Mouse (Mus musculus): ENCODE measurements at regions not wholly inside any gene's neighbourhood (a gene's known extent, or its start where the extent isn't known, plus 50 kb on each side); places are given as distances from the start of the nearest gene placed in this dataset.

DNA sequence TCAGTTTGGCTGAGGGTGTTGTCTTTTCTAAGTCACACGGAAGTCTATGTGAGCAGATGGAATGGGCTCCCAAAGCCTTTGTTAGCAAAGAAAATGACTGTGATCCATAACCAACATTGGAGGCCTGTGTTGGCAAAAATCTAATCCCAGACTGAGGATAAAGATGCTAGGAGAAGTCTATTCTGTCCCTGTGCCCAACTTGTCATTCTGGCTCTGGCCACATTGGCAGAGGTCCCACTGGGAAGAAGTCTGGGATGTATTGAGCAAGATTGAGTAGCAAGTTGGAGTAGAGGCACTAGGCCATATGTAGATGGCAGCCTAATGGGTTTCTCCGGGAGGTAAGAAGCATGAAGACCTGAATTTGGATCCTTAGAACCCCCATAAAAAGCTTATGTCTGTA lies 54.1 kb downstream of the Nog start:
- DNase-seq (ENCODE audit: low read depth, low spot score), result no peak

DNA sequence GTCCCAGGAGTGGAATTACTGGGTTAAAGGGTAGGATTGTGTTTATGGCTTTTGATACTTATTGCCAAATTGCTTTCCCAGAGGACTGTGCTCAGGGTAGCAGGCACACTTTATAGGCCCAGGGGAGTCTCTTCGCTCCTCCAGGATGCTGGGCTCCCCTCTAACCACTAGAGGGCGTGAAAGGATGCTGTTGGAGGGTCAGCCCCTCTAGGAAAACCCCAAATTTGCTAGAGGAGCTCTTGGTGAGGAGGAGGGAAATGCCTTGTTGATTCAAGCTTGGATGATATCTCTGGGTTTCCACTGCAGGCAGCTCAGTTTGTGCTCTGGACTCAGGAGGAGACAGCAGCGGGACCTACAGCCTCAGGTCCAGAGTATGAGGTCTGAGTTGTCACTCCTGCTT lies 58.8 kb downstream of the Nog start:
- peak; percentile 43 for DNase-seq (ENCODE audit: low read depth, low spot score)

DNA sequence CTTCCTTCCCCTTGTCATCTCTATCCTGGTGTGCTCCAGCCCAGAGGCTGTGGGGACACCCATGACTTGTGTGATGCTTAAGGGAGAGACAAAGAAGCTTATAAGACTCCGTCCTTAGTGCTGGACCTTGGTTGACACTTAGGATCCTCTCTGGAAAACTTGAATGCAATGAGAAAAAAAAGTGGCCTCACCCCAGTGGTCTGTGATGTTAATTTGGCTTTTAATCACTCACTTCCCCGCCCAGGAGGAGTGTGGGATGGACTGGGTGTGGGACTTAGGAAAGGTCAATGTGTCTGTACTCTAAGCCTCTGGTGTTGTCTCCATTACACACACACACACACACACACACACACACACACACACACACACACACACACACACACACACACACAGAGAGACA lies 60.0 kb downstream of the Nog start:
- DNase-seq (ENCODE audit: low read depth, low spot score), result no peak

DNA sequence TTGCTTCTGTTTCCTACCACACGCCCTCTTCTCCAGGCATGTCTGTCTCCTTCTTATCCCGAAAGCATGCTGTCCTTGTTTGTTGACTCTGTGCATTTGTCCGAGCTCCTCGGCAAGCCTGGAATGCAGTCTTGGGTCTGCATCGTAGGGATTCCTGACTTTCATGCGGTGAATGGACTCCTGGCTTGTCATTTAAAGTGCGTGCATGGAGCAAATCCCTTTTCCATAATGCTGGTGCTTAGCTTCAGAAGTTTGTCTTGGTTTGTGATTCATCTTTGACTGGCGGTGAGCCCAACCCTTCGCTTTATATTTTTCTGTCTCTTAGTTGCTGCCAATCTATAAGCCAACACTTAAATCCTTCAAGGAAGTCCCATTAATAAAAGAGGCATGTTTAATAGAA lies 62.2 kb downstream of the Nog start:
- no peak for DNase-seq (ENCODE audit: low read depth, low spot score)

DNA sequence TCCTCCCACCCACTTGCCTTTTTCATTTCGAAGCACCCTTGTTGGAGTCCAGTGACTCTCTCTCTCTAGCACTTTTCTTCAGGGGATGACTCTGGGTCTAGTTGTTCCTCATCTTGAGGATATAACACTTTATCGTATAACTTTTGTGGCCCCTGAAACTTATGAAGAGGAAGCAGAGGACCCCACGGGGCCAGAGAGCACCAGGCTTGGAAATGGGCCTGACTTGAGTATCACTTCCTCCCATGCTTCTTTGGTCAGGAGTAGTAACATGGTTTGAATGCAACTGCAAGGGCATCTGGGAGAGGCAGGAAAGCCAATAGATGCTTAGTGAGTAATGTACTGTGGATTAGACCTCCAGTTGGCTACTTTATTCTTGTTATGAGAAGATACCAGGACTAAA lies 65.2 kb downstream of the Nog start:
- DNase-seq (ENCODE audit: low read depth, low spot score), result no peak

DNA sequence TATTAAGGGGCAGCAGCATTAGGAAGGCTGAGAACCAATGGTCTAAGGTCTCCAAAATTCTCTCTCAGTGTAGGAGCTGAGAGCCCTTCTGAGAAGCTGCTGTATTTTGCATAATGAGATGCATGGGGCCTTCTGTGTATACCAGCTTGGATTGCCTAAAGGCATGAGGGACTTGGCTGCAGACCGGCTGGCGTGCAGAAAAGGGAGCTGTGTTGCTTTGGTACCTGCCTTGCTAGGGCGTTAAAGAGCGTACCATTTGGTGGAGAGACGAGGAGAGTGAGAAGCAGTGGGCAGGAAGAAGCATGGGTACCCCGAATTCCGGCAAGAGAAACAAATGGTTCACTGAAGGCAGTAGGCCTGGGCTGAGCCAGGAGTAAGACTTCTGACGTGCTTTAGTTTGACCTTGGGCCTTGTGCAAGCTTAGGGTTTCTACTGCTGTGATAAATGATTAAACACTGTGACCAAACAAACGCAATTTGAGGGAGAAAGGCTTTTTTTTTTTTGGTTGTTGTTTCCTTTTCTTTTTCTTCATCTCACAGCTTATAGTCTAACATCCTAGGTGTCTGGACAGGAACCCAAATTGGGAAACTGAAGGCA lies 69.2 kb downstream of the Nog start:
- DNase-seq (ENCODE audit: low read depth, low spot score), result no peak

DNA sequence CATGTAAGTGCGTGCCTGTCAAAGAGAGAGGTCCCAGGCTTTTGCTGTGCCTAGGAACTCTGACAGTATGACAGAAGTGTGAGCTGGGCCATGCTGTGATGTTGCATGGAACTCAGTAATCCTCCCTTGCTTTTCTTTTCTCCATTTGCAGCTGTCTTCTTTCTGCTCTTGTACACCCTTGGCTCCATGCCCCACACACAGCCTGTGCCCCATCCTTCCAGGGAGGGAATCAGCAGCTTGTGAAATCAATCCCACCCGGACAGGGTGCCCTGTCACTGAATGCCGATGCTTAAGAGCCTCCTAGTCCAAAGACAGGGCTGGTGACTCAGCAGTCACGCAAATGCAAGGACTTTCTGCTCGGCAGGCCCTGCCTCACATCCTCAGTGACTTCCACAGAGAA lies 72.4 kb downstream of the Nog start:
- no peak for DNase-seq (ENCODE audit: low read depth, low spot score)

DNA sequence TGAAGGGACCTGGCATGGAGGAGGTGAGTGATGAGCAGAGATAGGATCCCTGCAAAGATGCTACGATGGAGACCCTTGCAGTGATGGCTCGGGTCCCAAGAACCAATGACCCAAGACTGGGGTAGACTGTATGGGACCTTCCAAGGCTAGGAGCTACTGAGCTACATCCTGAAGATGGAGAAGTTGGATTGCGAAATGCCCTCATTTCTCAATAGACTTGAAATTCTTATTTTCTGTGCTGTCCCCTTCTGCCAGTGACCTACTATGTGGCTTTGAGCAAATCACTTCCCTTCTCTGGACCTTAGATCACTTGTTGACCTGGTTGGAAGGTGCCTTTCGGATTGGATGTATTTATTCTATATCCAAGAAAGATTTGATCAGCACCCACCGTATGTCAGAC lies 88.9 kb downstream of the Nog start:
- DNase-seq (ENCODE audit: low read depth, low spot score), result no peak

DNA sequence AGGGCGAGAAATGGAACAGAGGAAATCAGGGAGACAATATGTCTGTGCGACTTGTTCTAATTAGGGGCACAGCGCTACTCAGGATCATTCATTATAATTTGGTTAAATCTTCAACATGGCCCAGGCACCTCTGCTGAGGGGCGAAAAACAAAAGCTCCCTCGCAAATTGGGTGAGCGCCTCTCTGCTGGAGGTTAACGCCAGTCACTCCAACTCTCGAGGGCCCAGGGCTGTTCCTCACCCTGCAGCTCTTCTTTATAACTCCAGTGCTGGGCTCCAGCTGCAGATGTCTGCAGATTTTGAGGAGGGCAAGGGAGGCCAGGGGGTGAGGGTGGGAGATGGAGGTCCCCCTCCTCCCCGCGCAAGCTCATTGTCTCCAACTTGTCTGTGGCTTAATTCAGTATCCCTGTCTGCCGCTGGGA lies 92.6 kb downstream of the Nog start:
- DNase-seq (ENCODE audit: low read depth, low spot score), result no peak

DNA sequence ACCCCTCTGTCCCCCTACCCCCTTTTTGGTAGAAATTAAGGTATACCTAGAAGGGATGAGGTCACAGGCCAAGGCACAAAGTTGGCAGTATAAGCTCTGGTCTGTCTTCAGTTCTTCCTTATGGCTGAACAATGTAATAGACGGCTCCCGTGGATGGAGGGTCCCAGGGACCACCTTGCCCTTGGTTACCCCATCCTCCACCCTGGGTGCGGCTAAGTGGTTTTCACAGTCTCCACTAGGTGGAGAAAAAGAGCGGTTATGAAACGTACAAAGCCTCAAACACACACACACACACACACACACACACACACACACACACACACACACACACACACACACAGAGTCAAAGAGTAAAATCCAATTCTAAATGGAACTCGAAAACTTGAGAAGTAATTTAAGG lies 93.1 kb downstream of the Nog start:
- no peak for DNase-seq (ENCODE audit: low read depth, low spot score)

DNA sequence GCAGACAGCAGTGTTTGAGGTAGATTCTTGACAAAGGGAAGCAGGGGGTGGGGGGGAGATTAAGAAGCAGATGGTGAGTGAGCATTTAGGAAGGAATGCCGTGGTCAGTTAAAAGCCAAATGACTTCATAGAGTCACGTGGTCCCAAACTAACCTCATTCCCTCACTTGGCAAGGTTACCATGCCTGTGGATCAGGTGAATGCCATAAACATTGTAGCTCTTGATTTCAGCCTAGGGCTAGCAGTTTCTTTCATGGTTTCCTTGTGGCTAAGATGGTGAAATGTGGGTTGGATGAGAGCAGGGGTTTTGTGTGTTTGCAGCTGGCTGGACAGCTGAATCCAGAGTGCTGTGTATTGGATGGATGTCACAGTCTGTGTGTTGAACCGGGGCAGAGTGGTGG lies 95.3 kb downstream of the Nog start:
- no peak for DNase-seq (ENCODE audit: low read depth, low spot score)

DNA sequence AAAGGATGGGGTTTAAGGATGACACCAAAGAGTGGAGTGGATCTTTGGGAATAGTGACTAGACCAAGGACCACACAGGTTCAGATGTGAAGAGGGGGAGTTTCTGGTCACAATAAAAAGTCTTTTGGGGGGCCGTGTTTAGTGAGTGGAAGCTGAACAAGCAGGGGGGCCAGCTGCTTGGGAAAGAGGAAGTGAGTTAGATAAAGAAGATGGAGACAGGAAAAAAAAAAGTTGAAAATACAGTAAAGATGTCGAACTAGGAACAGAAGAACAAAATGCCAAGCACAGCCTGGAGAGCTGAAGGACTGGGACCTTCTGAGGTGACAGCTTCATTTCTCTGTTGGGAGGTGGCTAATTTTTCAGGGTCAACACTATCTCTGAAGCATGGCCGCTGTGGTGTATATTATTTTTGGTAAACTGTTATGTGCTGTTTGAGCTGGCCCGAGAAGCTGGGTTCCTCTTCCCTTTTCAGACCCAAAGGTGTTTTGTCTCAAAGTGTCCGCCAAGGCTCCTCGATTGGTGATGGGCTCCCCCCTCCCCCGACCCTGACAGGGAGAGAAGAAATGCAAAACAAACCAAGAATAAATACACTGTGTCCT lies 97.1 kb downstream of the Nog start:
- DNase-seq (ENCODE audit: low read depth, low spot score), result no peak

DNA sequence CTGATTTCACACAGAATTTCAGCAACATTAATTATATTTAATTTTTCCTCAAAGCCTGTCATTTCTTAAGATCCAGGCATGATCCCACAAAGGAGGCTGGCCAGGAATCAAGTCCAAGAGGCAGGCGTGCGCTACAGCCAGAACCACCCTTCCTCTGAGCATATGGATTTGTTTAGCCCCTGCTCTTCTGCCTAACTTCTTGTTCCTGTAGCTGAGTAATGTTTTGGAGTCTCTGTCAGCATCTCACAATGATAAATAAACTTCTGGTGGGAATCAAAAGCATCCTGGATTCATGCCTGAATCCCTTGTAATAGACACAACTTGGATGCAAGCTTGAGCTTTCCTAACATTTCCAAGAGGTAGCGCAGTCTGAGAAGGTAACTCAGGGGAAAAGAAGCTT lies 101.7 kb downstream of the Nog start:
- DNase-seq (ENCODE audit: low read depth, low spot score), result no peak

DNA sequence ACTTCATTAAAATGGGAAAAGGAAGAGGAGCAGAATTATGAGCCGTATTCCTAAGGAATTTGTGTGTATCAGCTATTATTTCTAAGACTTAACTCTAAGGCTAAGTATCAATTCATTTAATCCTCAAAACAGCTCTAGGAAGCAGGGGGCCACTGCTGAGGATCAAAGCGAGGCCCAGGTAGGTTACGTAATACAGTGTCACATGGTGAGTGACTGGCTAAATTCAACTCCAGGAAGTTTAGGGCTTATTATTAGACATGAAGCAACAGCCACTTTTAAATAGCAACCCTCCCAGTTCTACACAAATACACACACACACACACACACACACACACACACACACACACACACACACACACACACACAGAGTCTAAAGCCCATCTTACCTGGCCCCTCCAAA lies 109.3 kb downstream of the Nog start:
- no peak for DNase-seq (ENCODE audit: low read depth, low spot score)

DNA sequence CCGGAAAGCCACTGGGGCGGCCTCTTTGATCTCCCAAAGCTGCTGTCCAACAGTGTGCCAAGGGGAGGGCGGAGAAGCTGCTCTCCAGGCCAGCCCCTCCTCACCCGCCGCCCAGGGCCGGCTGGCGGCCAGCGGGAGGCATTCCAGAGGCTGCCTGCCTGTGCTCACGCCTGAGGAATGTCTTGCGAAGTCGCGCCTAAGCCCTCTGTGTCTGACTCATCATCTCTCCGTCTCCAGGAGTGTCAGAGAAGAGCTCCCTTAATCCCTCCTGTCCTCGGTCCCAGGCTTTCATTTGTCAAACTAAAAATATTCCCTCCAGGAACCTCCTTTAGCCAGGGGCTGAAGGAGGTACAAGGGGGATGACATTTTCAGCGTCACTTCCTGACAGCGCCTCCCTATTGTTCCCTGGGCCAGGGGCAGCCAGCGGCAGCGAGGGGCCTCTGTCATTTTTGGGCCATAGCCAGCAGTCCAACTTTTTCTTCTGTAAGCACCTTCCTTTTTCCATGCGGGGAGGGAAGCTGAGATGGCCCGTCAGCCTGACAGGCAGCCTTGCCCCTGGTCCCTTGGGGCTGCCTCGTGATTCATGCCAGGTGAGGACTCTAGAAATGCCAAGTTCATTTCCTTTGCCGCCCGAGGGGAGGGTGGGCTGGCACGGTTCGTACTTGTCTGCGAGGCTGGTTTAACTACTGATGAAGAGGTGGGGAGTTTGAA lies 113.4 kb downstream of the Gm525 start:
- peak; percentile 54 for DNase-seq (ENCODE audit: low read depth, low spot score)

DNA sequence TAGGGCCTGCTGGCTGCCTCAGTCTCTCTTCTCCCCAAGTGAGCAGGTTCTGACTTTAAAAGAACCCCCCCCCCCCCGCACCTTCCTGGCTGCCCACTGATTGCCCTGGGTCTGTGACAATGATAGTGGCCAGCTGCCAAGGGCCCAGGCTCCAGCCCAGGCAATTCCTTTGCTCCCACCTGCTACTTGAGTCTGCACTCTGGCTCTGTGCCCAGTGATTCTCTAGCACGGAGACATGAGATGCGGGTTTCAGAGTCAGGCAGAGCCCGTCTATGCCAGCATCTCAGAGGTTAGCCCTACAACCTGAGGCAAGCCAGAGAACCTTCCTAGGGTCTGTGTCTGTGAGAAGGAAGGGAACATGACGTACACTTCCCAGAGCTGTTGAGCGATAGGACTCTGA lies 112.2 kb downstream of the Gm525 start:
- DNase-seq (ENCODE audit: low read depth, low spot score), result no peak

DNA sequence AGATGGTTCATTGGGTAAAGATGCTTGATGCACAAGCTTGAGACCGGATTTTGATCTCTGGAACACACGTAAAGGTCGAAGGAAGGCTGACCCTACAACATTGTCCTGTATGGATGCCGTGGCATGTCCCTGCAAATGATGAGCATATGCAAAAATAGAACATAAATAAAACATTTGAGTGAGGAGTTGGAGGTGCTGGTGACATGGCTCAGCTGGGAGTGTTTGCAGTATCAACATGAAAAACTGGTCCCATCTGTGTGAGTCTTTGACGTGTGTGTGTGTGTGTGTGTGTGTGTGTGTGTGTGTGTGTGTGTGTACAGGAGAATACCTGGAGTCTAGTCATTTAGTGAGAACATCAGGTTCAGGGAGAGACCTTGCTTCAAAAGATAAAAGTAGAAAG lies 107.8 kb downstream of the Gm525 start:
- DNase-seq (ENCODE audit: low read depth, low spot score), result no peak

DNA sequence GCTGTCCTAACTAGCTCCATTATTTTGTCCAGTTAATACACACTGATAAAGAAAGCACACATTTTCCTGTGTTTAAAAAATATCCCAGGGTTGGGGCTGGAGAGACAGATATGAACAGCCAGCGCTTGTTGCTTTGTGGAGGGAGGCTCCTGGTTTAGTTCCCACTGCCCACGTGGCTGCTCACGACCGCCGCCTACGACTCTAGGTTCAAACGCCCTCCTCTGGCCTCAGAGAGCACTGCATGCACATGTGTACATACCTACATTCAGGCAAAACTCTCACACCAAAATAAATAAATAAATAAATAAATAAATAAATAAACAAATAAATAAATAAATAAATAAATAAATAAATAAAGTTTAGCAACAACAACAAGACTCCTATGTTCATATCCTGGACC lies 104.8 kb downstream of the Gm525 start:
- DNase-seq (ENCODE audit: low read depth, low spot score), result no peak

DNA sequence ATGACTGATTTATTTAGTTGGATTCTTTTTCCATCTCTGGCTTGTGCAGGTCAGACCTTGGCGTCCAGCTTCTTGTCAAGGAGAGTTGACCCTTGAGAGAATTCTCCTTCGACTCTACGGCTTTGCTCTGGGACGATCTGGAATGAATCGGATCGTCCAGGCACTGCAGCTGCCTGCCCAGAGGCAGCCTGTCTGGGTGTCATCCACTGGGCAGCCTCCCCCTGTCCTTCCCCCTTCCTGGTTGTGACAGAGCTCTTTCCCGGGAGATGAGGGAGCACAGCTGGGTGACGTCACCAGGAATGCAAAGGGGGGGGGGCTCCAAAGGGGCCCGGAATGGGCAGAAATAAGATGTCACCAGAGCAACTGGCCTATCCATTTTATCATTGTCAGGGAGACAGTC lies 101.9 kb downstream of the Gm525 start:
- no peak for DNase-seq (ENCODE audit: low read depth, low spot score)

DNA sequence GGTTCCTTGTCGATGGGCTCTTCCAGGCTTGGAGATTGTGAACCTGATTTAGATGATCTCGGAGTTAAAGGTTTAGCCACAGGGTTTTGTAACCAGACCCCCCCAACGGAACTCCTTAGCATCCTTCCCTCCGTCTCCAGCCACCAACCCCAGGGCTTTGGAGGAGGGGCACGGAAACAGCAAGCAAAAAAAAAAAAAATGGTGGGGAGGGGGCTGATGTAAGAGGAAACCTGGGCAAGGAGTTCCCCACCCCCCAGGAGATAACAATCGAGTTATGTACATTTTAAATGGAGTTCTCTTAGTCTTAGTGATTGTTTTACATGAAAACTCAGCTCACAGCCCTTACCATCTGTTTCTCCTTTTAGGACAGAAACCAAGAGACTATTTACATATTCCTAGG lies 101.3 kb downstream of the Gm525 start:
- no peak for DNase-seq (ENCODE audit: low read depth, low spot score)

DNA sequence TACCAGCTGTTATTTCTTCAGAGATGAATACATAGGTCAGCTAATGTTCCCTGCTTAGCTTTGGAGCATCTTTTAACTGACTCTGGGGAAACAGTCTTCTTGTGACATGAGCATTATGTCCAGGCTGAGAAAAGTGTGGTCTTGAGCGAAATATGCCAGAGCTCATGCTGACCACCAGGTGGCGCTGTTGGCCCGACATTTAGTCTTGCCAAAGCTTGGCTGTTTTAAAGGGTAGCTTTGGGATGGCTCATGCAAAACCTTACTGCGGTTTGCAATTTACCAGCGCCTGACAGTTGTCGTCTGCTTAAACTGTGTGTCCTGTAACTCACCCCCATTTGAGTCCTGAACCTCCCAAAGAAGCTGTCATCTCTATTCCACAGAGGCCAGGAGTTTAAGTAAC lies 91.6 kb downstream of the Gm525 start:
- DNase-seq (ENCODE audit: low read depth, low spot score), result peak; percentile 79

DNA sequence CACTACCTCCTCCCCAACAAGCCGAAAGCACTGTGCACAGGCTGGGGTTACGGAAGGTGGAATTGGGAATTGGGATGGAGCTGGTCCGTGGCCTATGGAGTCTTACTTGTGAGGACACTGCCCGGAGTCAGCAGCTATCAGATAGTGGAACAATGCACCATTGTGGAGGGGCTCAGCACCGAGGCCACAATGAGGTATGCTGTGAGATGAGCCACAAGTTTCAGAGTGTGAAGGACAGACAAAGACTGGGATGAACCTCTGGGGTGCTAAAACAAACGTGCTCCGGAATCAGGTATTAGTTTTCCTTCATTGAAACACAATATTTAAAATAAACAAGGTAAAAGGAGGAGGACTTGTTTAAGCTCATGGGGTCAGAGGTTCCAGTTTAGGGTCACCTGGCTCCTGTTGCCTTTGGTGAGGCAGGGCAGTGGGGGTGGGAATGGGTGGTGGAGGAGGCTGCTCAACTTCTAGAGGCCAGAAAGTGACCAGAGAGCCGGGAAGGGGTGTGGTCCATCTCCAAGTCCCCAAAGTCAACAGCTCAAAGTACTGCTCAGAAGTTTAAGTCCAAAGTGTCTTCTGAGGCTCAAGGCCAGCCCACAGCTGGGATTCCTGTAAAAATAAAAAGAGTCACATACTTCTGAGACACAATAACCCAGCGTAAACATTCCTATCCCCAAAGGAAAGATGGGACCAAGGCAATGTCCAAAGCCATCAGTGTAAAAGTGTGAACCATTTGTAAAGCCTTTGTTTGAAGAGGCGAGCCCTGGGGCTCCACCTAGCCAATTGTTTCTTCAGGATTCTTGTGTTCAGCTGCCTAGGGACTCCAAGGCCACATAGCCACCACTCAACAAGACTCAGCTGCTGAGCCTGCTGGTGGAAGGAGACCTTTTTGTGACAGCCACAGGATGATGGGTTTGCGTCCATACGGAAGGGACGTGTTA lies 80.1 kb downstream of the Gm525 start:
- no peak for DNase-seq (ENCODE audit: low read depth, low spot score)
